Mouse (Mus musculus) limb, embryonic 10.5 days (tissue): Measurements from ENCODE around the gene Onecut3. TPM values are rescaled to one million over a fixed set of nuclear protein-coding genes. Genes with fewer than 3 reads are reported as not detected.
A peak's percentile ranks its signal among the peaks of the same experiment; 100 is the strongest.

Experiments used
- DNase-seq: peaks from one replicate; pipeline ENCODE4 v3.0.0-alpha.2; 2017; ENCODE audit warnings: low spot score
- H3K27ac ChIP-seq: fragments of 300-500 bp; sonication (generic); 2 replicates; pipeline ENCODE4 v1.5.1; 2016; ENCODE audit warnings: mild to moderate bottlenecking
- H3K27me3 ChIP-seq: fragments of 300-500 bp; sonication (generic); 2 replicates; pipeline ENCODE4 v1.6.1; 2016; ENCODE audit warnings: low read depth, mild to moderate bottlenecking; ENCODE audit not compliant: poor library complexity, severe bottlenecking
- H3K36me3 ChIP-seq: fragments of 300-500 bp; sonication (generic); 2 replicates; pipeline ENCODE4 v1.6.1; 2016; ENCODE audit warnings: mild to moderate bottlenecking, moderate library complexity
- H3K4me1 ChIP-seq: fragments of 300-500 bp; sonication (generic); 2 replicates; pipeline ENCODE4 v1.6.1; 2016
- H3K4me3 ChIP-seq: fragments of 300-500 bp; sonication (generic); 2 replicates; pipeline ENCODE4 v1.5.1; 2016; ENCODE audit warnings: mild to moderate bottlenecking, moderate library complexity
- H3K9me3 ChIP-seq: fragments of 300-500 bp; sonication (generic); replicated peaks from 2 replicates; pipeline ENCODE4 v1.6.1; 2016; ENCODE audit warnings: mild to moderate bottlenecking
- WGBS: fragments of 180-500 bp; shearing (Covaris S2); methylation state at CpG from one replicate; pipeline ENCODE4 v1.1.7; 2016; 5-methylcytosine and 5-hydroxymethylcytosine counted together
- polyA plus RNA-seq: library from polyadenylated mRNA; unstranded; fragments of >200 nt; fragmentation: Nextera tagmentation; extraction: Ambion mirVana; gene quantifications from 2 replicates; pipeline ENCODE4 v1.2.1, GENCODE M21; 2016

Onecut3 gene
- polyA plus RNA-seq, 1 experiment from 2014 or later = not detected

- H3K27ac ChIP-seq = no peak overlapping the region
- H3K4me3 ChIP-seq = no peak overlapping the region
- H3K27me3 ChIP-seq = no peaks in the 10 kb centered on the region
- H3K9me3 ChIP-seq = no peaks in the 10 kb centered on the region
- H3K4me1 ChIP-seq = peaks cover 45% of the 10 kb centered on the region
- peak; percentile 91 for DNase-seq
- H3K36me3 ChIP-seq = peaks cover 33% of the 10 kb centered on the region
- 32% methylated on average over 17 of the region's 17 CpGs for WGBS
Measured at GRCm38 (mm10) chr10:80566375-80567092, 71.9 kb downstream of the Onecut3 start.

Other genes starting within 250 kb of the Onecut3 start
- 311 and 345 TPM in 2 replicates for gene Ndufs7, start 245.7 kb upstream of the Onecut3 start, polyA plus RNA-seq
- gene Gamt, start 233.8 kb upstream of the Onecut3 start, polyA plus RNA-seq = 14.4 and 18.4 TPM in 2 replicates
- 61.2 and 66.2 TPM in 2 replicates for gene Dazap1, start 233.3 kb upstream of the Onecut3 start, polyA plus RNA-seq
- 1,092 and 1,255 TPM in 2 replicates for gene Rps15, start 202.4 kb upstream of the Onecut3 start, polyA plus RNA-seq
- 0.90 and 2.9 TPM in 2 replicates for gene Apc2, start 198.9 kb upstream of the Onecut3 start, polyA plus RNA-seq
- 58.2 and 60.9 TPM in 2 replicates for gene 2310011J03Rik, start 174.3 kb upstream of the Onecut3 start, polyA plus RNA-seq
- gene Pcsk4, start 165.3 kb upstream of the Onecut3 start, polyA plus RNA-seq = 6.1 and 6.3 TPM in 2 replicates
- gene Reep6, start 164.9 kb upstream of the Onecut3 start, polyA plus RNA-seq = 5.4 and 6.6 TPM in 2 replicates
- 0.39 and 0.48 TPM in 2 replicates for gene Adamtsl5, start 146.4 kb upstream of the Onecut3 start, polyA plus RNA-seq
- gene Plk5, start 138.4 kb upstream of the Onecut3 start, polyA plus RNA-seq = 0.31 and 0.48 TPM in 2 replicates
- 7.2 and 7.5 TPM in 2 replicates for gene Mex3d, start 107.2 kb upstream of the Onecut3 start, polyA plus RNA-seq
- gene Mbd3, start 95.3 kb upstream of the Onecut3 start, polyA plus RNA-seq = 453 and 469 TPM in 2 replicates
- 651 and 677 TPM in 2 replicates for gene Uqcr11, start 88.0 kb upstream of the Onecut3 start, polyA plus RNA-seq
- gene Tcf3, start 61.2 kb upstream of the Onecut3 start, polyA plus RNA-seq = 260 and 283 TPM in 2 replicates
- gene Atp8b3, start 44.3 kb downstream of the Onecut3 start, polyA plus RNA-seq = 0.26 and 0.53 TPM in 2 replicates
- gene Rexo1, start 66.7 kb downstream of the Onecut3 start, polyA plus RNA-seq = 40.8 and 42.6 TPM in 2 replicates
- gene Klf16, start 82.5 kb downstream of the Onecut3 start, polyA plus RNA-seq = 8.7 and 11.3 TPM in 2 replicates
- gene Abhd17a, start 95.5 kb downstream of the Onecut3 start, polyA plus RNA-seq = 104 and 108 TPM in 2 replicates
- gene Scamp4, start 108.0 kb downstream of the Onecut3 start, polyA plus RNA-seq = 87.8 and 92.2 TPM in 2 replicates
- 11.1 and 13.4 TPM in 2 replicates for gene Adat3, start 108.0 kb downstream of the Onecut3 start, polyA plus RNA-seq
- gene Gm49322, start 111.2 kb downstream of the Onecut3 start, polyA plus RNA-seq = 5.1 and 5.2 TPM in 2 replicates
- 237 and 255 TPM in 2 replicates for gene Csnk1g2, start 128.0 kb downstream of the Onecut3 start, polyA plus RNA-seq
- 84.9 and 98.6 TPM in 2 replicates for gene Btbd2, start 162.2 kb downstream of the Onecut3 start, polyA plus RNA-seq
- 137 and 153 TPM in 2 replicates for gene Mknk2, start 183.3 kb downstream of the Onecut3 start, polyA plus RNA-seq
- gene Mob3a, start 207.1 kb downstream of the Onecut3 start, polyA plus RNA-seq = 48.2 and 54.7 TPM in 2 replicates
- 8.6 and 10.8 TPM in 2 replicates for gene Izumo4, start 207.3 kb downstream of the Onecut3 start, polyA plus RNA-seq
- 54.6 and 60.6 TPM in 2 replicates for gene Ap3d1, start 247.4 kb downstream of the Onecut3 start, polyA plus RNA-seq